Comparison of ENCODE assay signal across 10 mouse cellular contexts in the genomic region with DNA sequence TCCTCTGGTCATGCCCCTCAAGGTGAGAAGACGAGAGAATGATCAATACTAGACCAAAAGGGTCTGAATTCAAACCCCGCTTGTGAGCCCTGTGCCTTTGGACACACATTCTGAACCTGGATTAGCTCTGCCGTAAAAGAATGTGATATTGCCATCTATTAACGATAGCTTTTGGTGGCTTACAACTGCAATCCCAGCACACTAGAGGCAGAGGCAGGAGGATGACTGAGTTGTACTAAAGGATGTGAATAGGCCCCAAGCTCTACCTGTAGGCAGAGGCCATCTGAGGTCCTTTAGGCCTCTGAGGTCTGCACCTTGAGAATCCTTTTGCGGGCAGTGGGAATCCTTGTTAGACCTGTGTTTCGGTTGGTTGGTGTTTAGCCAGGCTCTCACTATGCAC. TPM values are rescaled to one million over a fixed set of nuclear protein-coding genes. Genes with fewer than 3 reads are reported as not detected.
DNase-seq lines count a peak whose midpoint lies in the region; ATAC-seq lines count a peak whose summit lies in the region.
"Had no signal": no experiment of that assay in that cellular context is flagged by ENCODE, and none has a peak within 500 bp of the region (broad histone marks: within the 10 kb centered on the region; RNA-seq: fewer than 3 reads in every experiment).

No protein-coding gene starts in this region.

- peaks cover 24% of the 10 kb centered on the region for H3K4me1 ChIP-seq in kidney, embryonic 16.5 days (ENCODE audit: insufficient read depth, low read length)
- peaks cover 17% of the 10 kb centered on the region for H3K4me1 ChIP-seq in intestine, embryonic 14.5 days (replicated peaks; ENCODE audit: control insufficient read depth, insufficient read depth, low read length)

- WGBS in kidney, embryonic 16.5 days: 90% methylated on average over 6 of the region's 6 CpGs
- 86% methylated on average over 6 of the region's 6 CpGs for WGBS in intestine, embryonic 14.5 days

- H3K27me3 ChIP-seq in kidney, embryonic 16.5 days (ENCODE audit: insufficient read depth, low read length): peaks cover 18% of the 10 kb centered on the region; the same call in 1 of the 2 replicates
- H3K27me3 ChIP-seq in intestine, embryonic 14.5 days (replicated peaks; ENCODE audit: control insufficient read depth, insufficient read depth, low read length): peaks cover 15% of the 10 kb centered on the region

- H3K27ac ChIP-seq in kidney, embryonic 16.5 days (ENCODE audit: low read length): no peak overlapping the region
- H3K27ac ChIP-seq in intestine, embryonic 14.5 days (ENCODE audit: low read depth): no peak overlapping the region

- H3K9ac ChIP-seq in kidney, embryonic 16.5 days (replicated peaks; ENCODE audit: low read length): no peak overlapping the region
- H3K9ac ChIP-seq in intestine, embryonic 14.5 days (ENCODE audit: low read length): no peak overlapping the region

- no peak for DNase-seq in kidney, adult 8-10 months
- DNase-seq in urinary bladder, adult 2 months (ENCODE audit: low spot score): peak; percentile 13
- DNase-seq in urinary bladder, postnatal 36 days (ENCODE audit: low spot score in 2 of 2): no peak
- DNase-seq in intestine, embryonic 14.5 days (ENCODE audit: low spot score): no peak
- DNase-seq in adrenal gland, adult 2 months: no peak
- DNase-seq in frontal cortex, postnatal 10 days (ENCODE audit: low spot score in 2 of 2): no peak
- DNase-seq: kidney, adult 2 months had no signal

- H3K9me3 ChIP-seq in kidney, embryonic 16.5 days (ENCODE audit: low read length): no peaks in the 10 kb centered on the region
- no peaks in the 10 kb centered on the region for H3K9me3 ChIP-seq in intestine, embryonic 14.5 days (ENCODE audit: control insufficient read depth, low read length)

- no peaks in the 10 kb centered on the region for H3K36me3 ChIP-seq in kidney, embryonic 16.5 days (ENCODE audit: insufficient read depth, low read length)
- no peaks in the 10 kb centered on the region for H3K36me3 ChIP-seq in intestine, embryonic 14.5 days (ENCODE audit: control insufficient read depth, insufficient read depth, low read length)

- ATAC-seq in kidney, embryonic 16.5 days (ENCODE audit: low FRiP score, low TSS enrichment): no peak
- ATAC-seq in intestine, embryonic 14.5 days (replicated peaks; ENCODE audit: low FRiP score, low TSS enrichment, low read depth): no peak

- no peak overlapping the region for H3K4me3 ChIP-seq in kidney, embryonic 16.5 days (ENCODE audit: low read length)
- no peak overlapping the region for H3K4me3 ChIP-seq in intestine, embryonic 14.5 days (ENCODE audit: low read depth, low read length)

- peak overlapping the region; percentile 85; the same call in 1 of the 2 replicates for H3K4me2 ChIP-seq in kidney, embryonic 16.5 days (replicated peaks; ENCODE audit: low read depth, low read length)
- peak overlapping the region; percentile 88 for H3K4me2 ChIP-seq in intestine, embryonic 14.5 days (ENCODE audit: low read length)

RNA-seq across cellular contexts. Expression of gene Cdkn1a, which starts 5.5 kb away (rescaled TPM):
- 74.1 and 81.3 TPM in 2 replicates for polyA plus RNA-seq in kidney, embryonic 16.5 days (2015; fragmentation: Nextera tagmentation; extraction: Ambion mirVana)
- 39.8 and 42.3 TPM in 2 replicates for polyA plus RNA-seq in urinary bladder, adult 2 months (2012; rRNA removed)
- 55.5 and 75.7 TPM in 2 replicates for polyA plus RNA-seq in intestine, embryonic 14.5 days (2014; fragmentation: Nextera tagmentation; extraction: Ambion mirVana)
- 100 to 1,000 TPM in 1 of 2 experiments, 10 to 100 TPM in 1; 36.4 to 108 TPM for total RNA-seq in adrenal gland, adult 2 months (2021)
- polyA plus RNA-seq in adrenal gland, adult 2 months (2012; rRNA removed): 32.2 and 33.7 TPM in 2 replicates

RNA-seq across cellular contexts. Expression of gene Rab44, which starts 17.7 kb away (rescaled TPM):
- polyA plus RNA-seq in kidney, embryonic 16.5 days (2015; fragmentation: Nextera tagmentation; extraction: Ambion mirVana): 0.12 and 0.26 TPM in 2 replicates
- polyA plus RNA-seq in urinary bladder, adult 2 months (2012; rRNA removed): 1.5 and 1.9 TPM in 2 replicates
- polyA plus RNA-seq in intestine, embryonic 14.5 days (2014; fragmentation: Nextera tagmentation; extraction: Ambion mirVana): 0.26 and 0.71 TPM in 2 replicates
- total RNA-seq in adrenal gland, adult 2 months (2021): under 1 TPM; 0.14 to 0.62 TPM
- 0.30 and 0.31 TPM in 2 replicates for polyA plus RNA-seq in adrenal gland, adult 2 months (2012; rRNA removed)
- total RNA-seq: left cerebral cortex, adult 18-20 months; liver, adult 2 months had no signal
